Mouse (Mus musculus) lung, embryonic 16.5 days (tissue): ENCODE data around the gene Lrit3. TPM values are rescaled to one million over a fixed set of nuclear protein-coding genes. Genes with fewer than 3 reads are reported as not detected.

Experiments used
- ATAC-seq: fragments of 200-750 bp; cut with Nextera tagmentation; 2 replicates; pipeline ENCODE4 v1.8.0; 2017; ENCODE audit warnings: low read depth, mild to moderate bottlenecking, moderate library complexity
- H3K27ac ChIP-seq: fragments of 300-500 bp; sonication (generic); 2 replicates; pipeline ENCODE4 v1.5.1; 2014; ENCODE audit warnings: mild to moderate bottlenecking, control low read depth, low read length
- H3K27me3 ChIP-seq: fragments of 300-500 bp; sonication (generic); 2 replicates; pipeline ENCODE4 v1.6.1; 2014; ENCODE audit warnings: low read depth, low read length, mixed read lengths; ENCODE audit not compliant: control insufficient read depth, insufficient read depth
- H3K36me3 ChIP-seq: fragments of 300-500 bp; sonication (generic); 2 replicates; pipeline ENCODE4 v1.6.1; 2014; ENCODE audit warnings: low read length; ENCODE audit not compliant: control insufficient read depth, insufficient read depth
- H3K4me1 ChIP-seq: fragments of 300-500 bp; sonication (generic); replicated peaks from 2 replicates; pipeline ENCODE4 v1.6.1; 2014; ENCODE audit warnings: low read length, mixed read lengths; ENCODE audit not compliant: control insufficient read depth, insufficient read depth
- H3K4me2 ChIP-seq: fragments of 300-500 bp; sonication (generic); 2 replicates; pipeline ENCODE4 v1.6.1; 2014; ENCODE audit warnings: low read depth, low read length, control low read depth
- H3K4me3 ChIP-seq: fragments of 300-500 bp; sonication (generic); 2 replicates; pipeline ENCODE4 v1.5.1; 2014; ENCODE audit warnings: mild to moderate bottlenecking, low read length, control low read depth
- H3K9ac ChIP-seq: fragments of 300-500 bp; sonication (generic); 2 replicates; pipeline ENCODE4 v1.6.1; 2014; ENCODE audit warnings: low read length, control low read depth
- H3K9me3 ChIP-seq: fragments of 300-500 bp; sonication (generic); 2 replicates; pipeline ENCODE4 v1.6.1; 2016; ENCODE audit warnings: low read length; ENCODE audit not compliant: control insufficient read depth
- WGBS: fragments of 180-500 bp; shearing (Covaris S2); extraction: QIAGEN DNeasy Blood & Tissue Kit; methylation state at CpG from one replicate; pipeline ENCODE4 v1.1.7; 2014; 5-methylcytosine and 5-hydroxymethylcytosine counted together
- polyA plus RNA-seq: library from polyadenylated mRNA; unstranded; fragments of >200 nt; fragmentation: Nextera tagmentation; extraction: Ambion mirVana; gene quantifications from 2 replicates; pipeline ENCODE4 v1.2.1, GENCODE M21; 2015

The Lrit3 gene
- polyA plus RNA-seq, 1 experiment from 2014 or later: not detected

DNA sequence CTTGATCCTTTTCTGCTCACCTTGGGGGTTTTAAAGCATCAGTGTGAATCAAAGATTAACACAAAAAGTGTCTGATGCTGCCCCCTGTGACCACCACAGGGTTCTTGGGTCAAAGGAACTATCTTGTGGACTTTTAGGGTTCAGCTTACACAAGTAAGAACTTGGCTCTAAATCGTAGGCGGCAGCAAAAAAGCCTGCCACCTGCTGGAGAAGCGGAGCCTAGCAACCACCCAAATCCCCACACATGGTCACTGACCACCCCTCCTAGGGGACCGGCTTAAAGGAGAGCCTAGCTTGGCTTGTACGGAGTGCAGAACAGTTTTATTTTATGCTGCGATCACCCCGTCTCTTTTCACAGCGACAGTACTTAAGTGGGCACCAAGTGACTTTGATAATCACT, 59.0 kb downstream of the Lrit3 start:
- no peaks in the 10 kb centered on the region for H3K4me1 ChIP-seq
- H3K36me3 ChIP-seq: no peaks in the 10 kb centered on the region
- H3K4me3 ChIP-seq: no peak overlapping the region
- no peak overlapping the region for H3K4me2 ChIP-seq
- WGBS: 56% methylated on average over 8 of the region's 8 CpGs
- no peak for ATAC-seq
- no peak overlapping the region for H3K9ac ChIP-seq
- H3K27me3 ChIP-seq: no peaks in the 10 kb centered on the region
- H3K9me3 ChIP-seq: no peaks in the 10 kb centered on the region
- H3K27ac ChIP-seq: no peak overlapping the region

DNA sequence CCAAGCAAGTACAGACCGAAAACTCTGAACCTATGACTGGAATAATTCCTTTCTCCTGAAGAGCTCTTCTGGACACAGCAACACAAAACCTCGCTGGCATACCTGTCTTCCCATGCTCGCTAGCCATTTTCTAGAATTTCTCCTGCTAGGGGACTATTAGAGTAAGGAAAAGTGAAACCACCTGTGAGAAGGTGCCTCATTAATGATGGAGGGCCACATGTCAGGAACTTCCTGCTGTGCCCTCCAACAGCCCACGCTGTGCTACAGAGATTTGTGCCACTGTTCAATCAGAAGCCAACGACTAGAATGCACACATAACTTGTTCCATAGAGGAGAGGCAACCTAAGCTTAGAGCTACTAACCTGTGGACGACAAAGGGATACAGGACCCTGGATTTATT, 61.0 kb downstream of the Lrit3 start:
- H3K4me1 ChIP-seq: no peaks in the 10 kb centered on the region
- WGBS: 65% methylated on average over 6 of the region's 6 CpGs
- ATAC-seq: no peak
- no peaks in the 10 kb centered on the region for H3K27me3 ChIP-seq
- H3K36me3 ChIP-seq: no peaks in the 10 kb centered on the region
- H3K9me3 ChIP-seq: no peaks in the 10 kb centered on the region
- H3K4me3 ChIP-seq: no peak overlapping the region
- H3K4me2 ChIP-seq: no peak overlapping the region
- no peak overlapping the region for H3K9ac ChIP-seq
- no peak overlapping the region for H3K27ac ChIP-seq

DNA sequence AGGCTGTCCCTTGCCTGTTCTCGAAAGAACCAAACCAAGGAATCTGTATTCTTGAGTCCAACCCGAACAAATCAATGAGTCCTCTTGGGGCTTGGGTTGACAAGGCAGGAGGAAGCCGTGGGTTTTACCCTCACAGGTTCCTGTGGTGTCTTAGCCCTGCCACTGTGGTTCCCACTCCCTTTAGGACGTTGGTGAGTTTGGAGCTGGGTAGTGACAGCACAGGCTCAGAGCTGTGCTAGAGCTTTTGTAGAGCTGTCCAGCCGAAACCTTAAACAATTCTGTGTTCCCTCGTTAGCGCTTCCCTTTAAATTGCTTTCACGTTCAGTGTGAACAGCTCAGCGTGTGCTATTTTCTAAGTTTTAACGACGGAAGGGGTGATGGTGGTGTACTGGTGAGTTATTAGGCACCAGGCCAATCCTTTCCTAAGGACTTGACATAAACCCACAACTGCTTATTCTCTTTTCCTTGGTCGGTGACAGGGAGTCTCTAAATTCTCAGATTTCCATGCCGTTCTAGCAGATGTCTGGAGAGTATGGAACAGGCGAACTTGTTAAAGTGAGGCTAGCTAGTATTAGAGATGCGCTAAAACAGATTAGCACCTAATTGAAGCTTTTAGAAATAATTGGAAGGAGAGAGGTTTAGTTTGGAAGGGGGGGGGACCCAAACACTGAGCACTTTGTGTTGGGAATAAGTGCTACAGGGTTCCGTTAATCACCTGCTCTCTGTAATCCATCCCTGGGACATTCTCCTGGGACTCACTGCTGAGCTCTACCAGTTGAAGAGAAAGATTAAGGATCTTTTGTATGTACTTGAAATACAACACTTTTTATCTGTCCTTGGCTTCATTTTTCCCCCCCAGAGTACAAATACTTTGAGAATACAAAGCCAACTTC, 65.3 kb downstream of the Lrit3 start:
- H3K9me3 ChIP-seq: no peaks in the 10 kb centered on the region
- H3K36me3 ChIP-seq: no peaks in the 10 kb centered on the region
- no peak overlapping the region for H3K4me3 ChIP-seq
- no peak for ATAC-seq
- 73% methylated on average over 16 of the region's 16 CpGs for WGBS
- H3K9ac ChIP-seq: no peak overlapping the region
- H3K4me1 ChIP-seq: no peaks in the 10 kb centered on the region
- H3K27ac ChIP-seq: no peak overlapping the region
- H3K27me3 ChIP-seq: no peaks in the 10 kb centered on the region
- no peak overlapping the region for H3K4me2 ChIP-seq

Other genes starting within 250 kb of the Lrit3 start
- 0.97 and 1.2 TPM in 2 replicates for gene Egf, start 48.7 kb downstream of the Lrit3 start, polyA plus RNA-seq
- gene Rrh, start 18.6 kb upstream of the Lrit3 start, polyA plus RNA-seq: not detected in 2 replicates
- gene Gar1, start 27.4 kb upstream of the Lrit3 start, polyA plus RNA-seq: 43.4 and 49.8 TPM in 2 replicates
- 16.7 and 20.4 TPM in 2 replicates for gene Cfi, start 31.9 kb upstream of the Lrit3 start, polyA plus RNA-seq
- gene Pla2g12a, start 74.6 kb upstream of the Lrit3 start, polyA plus RNA-seq: 38.0 and 38.5 TPM in 2 replicates
- 79.5 and 89.9 TPM in 2 replicates for gene Casp6, start 97.4 kb upstream of the Lrit3 start, polyA plus RNA-seq
- gene Mcub, start 166.2 kb upstream of the Lrit3 start, polyA plus RNA-seq: 4.6 and 6.7 TPM in 2 replicates